Mouse (Mus musculus) lung, postnatal 4 days (tissue): ENCODE measurements around the gene Rbp3.

Source experiments
- DNase-seq, 2 experiments: peaks; one replicate each; pipeline ENCODE4 v3.0.0; 2021

Rbp3 gene

DNA sequence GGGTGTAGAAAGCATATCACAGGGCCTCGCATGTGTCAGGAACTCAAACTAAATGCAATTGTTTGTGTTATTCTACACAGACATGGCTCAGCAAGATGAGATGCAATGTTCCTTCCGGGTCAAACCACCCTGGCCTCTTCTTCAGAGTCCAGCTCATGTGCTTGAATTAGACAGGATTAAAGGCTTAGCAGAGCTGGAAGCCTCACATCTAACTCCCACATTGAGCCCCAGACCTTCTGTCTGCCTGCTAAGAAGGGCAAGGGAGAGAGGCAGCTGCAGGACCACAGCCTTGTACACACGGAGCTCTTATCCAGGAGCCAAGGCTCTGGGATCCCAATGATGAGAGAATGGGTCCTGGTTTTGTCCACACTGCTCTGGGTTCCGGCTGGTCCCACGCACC is at the start of gene Rbp3:
Gene Rbp3 (plus strand): TSS at position 243 of the 400 bp plus-strand sequence.
- no peak for DNase-seq

DNA sequence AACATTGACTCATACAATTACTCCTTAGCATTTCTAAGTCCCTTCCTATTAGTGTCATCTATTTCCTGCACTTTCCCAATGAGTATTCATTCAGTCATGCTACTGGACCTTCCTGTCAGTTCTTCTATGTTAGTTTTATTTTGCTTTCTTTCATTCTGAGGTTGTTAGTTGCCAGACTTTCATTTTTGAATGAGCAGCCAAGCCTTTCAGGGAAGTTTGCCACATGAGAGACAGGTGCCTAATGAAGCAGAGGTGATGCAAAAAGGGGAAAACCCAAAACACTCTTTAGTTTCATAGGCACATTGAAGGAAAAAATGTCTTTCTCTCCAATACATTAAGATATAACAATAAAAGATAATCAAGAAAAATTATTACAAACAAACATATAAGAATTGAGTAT is 49.0 kb upstream of the Rbp3 start:
- DNase-seq: no peak

DNA sequence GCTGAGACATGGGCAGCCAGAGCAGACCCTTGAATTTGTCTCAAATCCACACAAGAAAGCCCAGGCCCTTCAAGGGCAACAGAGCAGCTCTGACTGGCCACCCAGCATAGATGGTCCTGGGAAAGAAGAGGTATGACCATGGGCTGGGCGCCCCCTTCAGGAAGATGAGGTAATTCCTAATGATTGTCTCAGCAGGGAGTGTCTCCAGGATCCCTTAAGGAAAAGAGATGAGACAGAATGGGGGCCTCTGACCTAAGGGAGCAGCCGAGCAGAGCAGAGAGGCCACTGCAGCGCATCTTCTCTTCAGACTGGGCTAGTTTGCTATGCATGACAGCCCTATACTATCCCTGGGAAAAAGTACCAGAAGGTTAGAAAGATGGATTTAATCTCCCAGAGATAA is 40.1 kb upstream of the Rbp3 start:
- DNase-seq: peak; percentile 43 to 63

DNA sequence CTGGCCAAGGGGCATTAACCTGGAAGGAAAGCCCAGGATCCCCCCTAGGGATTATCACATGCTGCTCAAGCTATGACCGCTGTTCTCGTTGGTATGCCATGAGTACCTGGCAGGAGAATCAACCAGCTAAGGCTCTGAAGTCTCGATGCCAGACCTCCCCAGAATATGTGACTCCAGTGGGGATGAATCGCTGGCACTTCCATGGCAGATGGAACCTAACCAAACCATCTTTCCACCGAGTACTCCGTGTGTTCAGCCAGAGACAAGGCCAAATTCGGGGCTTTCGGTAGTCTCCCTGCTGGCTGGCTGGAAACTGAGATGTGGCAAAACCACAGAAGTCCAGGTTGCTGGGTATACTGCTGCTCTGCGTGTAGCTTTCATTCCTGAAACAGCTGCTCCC is 39.6 kb upstream of the Rbp3 start:
- DNase-seq: no peak

DNA sequence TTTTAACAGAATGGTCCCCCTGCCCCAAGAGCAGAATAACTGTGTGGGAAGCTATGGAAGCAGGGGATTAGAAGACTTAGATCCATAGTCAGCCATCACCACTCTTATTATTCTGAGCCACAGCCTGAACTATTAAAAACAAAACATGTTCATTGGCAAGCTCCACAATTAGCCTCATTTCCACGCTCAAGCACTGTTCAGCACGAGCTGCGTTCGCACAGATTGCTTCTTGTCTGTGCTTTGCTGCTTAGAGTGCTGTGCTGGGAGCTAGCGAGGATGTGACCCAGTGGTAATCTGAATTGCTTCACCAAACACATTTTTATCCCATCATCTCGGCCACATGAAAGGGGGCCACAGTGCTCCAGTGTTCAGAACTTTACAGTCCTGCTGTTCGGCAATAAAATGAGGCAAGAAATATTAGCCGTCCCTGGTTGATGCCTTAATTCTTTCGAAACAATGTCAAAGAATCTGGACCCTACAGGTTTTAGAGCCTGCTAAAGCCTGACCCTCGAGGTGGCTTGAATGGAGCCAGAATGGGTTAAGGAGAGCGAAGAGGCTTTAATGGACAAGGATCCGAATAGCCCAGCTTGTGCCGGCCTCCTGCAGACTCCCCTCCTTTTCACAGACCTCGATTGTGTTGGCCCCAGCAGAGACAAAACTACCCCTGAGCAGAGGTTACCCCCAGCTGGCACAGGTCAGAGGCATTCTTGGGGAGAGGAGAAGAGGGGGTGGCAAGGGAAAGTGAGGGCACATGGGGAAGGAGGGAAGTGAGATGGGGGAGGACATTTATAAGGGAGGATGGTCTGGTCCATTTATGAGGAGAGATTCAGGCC is 32.9 kb upstream of the Rbp3 start:
- no peak for DNase-seq

DNA sequence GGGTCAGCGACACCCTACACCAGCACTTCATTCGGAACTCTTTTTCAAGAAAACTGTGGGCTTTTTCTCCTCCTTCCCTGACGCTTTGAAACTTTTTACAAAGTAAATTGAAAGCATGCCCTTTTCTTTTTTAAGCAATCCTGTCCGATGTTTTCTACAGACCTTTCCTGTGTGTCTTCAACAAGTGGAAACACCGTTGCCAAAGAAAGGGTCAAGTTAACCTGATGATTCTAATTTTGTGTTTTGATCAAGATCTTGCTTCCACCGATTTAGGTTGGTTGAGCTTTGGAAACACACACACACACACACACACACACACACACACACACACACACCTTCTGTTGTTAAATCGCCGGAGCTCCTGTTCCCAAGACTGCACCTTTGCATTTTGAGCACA is 31.0 kb upstream of the Rbp3 start:
- no peak for DNase-seq

DNA sequence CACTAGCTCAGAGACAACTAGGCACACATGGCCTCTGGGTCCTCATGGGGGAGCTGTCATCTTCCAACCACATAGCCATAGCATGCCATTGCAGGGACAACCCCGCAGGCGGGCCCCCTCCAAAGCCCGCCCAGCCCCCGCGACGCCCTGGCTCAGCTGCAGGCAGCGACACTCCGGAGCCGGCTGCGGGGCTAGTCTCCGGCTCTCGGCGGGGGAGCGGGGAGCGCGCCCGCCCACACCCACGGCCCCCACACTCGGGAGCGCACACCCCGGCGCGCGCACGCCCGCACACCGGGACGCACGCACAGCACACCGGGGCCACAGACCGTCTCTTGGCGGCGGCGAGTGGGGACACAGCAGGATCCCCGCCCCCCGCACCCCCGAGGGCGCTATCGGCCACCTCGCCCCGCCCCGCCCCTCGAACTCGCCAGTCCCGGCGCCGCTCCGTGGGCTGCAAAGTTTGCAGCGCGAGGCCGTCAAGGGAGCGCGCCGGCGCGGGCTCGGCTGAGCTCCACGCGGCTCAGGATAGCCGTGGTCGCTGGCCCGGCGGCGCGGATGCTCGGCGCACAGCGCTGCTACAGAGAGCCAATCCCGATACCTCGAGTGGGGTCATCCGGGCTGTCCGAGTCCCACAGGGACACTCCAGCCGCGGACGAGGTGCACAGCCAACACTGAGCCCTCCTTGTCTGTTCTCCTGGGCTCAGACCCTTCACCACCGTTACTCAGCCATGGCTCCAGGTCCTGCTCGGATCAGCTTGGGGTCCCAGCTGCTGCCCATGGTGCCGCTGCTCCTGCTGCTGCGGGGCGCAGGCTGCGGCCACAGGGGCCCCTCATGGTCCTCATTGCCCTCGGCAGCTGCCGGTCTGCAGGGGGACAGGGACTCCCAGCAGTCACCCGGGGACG is 30.4 kb upstream of the Rbp3 start, which contains the start of gene Gdf10:
Gene Gdf10 (plus strand): TSS at position 420 of the 903 bp plus-strand sequence.
- DNase-seq: peak; percentile 46 to 74

DNA sequence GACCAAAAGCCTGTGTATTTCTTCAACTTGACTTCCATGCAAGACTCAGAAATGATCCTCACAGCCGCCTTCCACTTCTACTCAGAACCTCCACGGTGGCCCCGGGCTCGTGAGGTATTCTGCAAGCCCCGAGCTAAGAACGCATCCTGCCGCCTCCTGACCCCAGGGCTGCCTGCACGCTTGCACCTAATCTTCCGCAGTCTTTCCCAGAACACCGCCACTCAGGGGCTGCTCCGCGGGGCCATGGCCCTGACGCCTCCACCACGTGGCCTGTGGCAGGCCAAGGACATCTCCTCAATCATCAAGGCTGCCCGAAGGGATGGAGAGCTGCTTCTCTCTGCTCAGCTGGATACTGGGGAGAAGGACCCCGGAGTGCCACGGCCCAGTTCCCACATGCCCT is 21.9 kb upstream of the Rbp3 start:
- DNase-seq: no peak

DNA sequence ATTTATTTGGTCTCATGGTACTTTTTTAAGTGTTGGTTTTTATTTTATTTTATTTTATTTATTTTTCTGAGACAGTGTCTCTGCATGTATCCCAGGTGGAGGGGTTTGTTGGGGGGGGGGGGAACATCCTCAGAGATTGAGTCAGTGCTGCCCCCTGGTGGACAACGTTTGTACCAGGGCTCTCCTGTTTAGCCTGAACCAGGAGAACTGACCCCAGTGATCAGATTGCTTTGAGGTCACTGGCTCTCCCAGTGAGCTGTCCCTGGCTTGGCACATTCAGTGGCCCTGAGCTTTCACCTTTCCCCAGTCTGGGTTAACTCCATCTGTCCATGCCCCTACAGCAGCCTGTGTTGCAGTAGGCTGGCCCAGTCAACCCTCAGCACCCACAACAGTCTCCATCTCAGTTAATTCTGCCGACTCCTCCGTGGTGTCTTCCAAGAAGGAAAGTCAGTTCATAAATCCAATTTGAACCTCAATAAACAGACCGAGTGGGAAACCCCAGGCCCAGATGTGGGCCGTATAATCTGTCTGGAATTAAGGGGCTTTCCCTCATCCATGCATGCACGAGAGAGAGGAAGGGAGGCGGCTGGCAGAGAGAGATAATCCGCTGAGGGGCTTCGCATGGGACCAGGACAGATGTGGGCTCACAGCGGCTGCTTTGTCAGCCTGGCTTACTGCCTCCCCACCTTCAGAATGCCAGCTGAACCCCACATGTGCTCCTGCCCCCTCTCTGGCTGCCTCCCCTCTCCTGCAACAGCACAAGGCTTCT is 20.7 kb upstream of the Rbp3 start:
- peak; percentile 39 to 62 for DNase-seq

DNA sequence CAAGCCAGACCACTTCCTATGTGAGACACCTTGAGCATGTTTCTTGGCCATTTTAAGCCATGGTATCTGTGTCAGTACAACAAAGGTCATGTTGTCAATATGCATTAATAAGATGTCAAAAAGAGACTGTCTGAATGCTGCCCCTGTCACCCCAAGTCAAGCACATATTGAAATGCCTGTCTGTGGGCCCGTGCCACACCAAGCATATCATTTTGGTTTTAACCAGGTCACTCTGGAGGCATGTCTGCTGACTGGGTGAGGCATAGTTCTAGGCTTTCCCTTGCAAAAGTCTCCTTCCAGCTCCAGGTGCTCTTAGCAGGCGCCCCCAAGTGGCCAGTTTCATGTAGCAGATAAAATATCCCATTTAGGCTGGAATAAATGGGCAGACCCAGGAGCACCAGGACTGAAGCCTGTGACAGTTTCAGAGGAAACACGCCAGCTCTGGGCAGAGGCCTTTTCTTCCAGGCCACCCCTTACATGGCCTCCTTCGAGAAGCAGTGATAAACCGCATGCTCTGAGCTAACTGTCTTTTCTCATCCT is 20.0 kb upstream of the Rbp3 start:
- peak in 1 of 2 experiments; percentile 55 for DNase-seq

DNA sequence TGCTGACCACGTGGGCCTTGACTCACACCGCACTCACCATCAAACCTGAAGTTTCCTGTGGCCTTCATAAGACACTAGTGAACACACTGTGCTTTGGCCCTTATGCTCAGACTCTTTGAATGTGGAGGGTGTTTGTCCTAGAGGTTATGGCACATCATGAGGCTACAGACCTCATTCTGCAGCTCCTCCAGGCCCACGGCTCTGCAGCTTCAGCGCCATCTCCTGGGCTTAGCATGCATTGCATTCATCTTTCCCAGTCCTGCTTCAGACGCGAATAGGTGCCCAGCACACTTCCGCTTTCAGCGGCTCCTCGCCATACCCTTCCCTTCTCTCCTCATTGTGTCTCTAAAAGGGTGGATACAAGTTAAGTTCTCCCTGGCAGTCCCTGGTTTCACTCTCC is 14.7 kb upstream of the Rbp3 start:
- DNase-seq: peak; percentile 58 to 72

DNA sequence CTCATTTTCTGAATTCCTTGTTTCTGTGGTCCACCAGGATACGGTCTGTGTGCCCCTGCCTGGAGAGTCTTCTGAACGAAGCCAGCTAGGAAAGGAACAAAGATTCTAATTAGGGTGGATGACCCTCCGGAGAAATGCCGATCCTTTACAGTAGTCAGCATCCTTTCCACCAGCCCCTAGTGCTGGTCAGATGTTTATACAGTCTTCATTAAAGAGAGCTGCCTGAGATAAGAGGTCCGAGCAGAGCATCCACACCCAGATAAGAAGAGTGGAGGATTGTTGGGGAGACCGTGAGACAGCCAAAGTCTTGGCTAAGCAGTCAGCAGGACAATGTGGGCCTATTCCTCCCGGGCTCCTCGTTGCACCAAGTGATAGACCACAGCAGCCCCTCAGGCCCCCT is 13.1 kb upstream of the Rbp3 start, which contains the start of gene Gdf2:
Gene Gdf2 (plus strand): TSS at position 301 of the 400 bp plus-strand sequence.
- no peak for DNase-seq

DNA sequence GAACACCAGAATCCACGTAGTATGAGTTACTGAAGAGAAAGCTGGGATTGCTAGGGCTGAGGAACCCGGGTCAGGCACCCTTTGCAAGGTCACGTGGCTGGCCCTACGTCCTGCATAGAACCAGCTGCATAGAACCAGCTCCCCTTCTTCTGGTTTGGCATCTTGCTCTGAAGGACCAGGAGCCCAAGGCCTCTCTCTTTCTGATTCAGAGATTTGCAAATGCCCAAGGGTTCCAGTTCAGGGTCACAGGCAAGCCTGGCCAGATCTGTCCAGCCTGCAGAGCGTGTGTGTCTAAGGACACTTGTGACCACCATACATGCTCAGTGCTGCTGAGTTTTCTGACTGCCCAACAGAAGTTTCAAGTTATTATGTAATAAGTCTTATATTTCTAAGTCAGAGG is 11.6 kb upstream of the Rbp3 start:
- DNase-seq: no peak

DNA sequence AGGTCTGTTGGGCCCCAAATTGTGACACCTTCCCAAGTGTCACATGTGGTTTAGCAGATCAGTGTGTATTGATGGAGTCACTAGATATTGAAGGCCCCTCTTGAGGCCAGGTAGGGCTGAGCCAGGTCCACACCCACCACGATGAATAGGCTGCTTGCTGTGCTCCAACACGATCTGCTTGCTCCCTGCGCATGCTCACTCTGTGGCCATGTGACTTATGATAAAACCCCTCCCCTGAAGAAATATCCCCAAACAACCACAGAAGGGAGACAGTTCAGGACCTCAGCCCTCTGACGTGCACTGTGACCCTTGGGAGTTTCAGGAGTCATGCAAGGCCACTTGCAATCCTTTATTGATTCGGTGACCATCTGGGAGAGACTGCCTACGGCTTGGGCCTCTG is 7.7 kb upstream of the Rbp3 start:
- DNase-seq: no peak

DNA sequence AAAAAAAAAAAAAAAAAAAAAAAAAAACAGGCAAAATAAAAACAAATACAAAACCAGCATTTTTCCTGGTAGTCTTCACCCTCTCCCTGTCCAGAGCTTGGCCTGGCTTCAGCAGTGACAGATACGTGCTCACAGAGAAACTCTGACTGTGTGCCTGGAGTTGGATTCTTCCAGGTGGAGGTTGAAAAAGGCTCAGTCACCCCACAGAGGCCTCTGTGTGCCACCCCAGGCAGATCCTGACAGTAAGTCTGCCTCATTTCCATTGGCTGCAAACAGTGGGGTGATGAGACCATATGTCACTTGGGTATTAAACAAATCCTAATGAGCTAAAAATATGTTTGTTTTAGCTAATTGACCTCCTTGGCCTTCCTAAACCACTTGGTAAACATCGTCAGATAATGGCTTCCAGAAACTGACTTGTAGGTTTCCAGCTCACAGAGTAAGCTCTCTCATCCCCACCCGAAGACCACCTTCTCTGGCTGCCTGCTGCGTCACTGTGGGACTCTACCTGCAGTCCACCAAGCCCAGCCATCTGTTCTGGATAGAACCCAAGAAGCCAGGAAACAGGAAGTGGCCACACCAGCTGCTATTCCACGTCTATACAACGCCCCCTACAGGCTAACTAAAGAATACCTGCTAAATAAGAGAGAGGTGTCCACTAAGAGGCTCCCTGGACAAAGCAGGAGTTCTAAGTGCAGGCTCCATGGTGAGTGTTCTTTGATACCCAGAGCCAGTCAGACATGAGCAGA is 1.4 kb upstream of the Rbp3 start:
- no peak for DNase-seq

DNA sequence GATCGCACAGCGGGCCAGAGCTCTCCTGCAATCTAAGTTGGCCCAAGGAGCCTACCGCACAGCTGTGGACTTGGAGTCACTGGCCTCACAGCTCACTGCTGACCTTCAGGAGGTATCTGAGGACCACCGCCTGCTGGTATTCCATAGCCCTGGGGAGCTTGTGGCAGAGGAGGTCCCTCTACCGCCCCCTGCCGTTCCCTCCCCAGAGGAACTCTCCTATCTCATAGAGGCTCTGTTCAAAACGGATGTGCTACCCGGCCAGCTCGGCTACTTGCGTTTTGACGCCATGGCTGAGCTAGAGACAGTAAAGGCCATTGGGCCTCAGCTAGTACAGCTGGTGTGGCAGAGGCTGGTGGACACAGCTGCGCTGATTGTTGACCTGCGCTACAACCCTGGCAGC is 2.3 kb downstream of the Rbp3 start:
- DNase-seq: no peak

DNA sequence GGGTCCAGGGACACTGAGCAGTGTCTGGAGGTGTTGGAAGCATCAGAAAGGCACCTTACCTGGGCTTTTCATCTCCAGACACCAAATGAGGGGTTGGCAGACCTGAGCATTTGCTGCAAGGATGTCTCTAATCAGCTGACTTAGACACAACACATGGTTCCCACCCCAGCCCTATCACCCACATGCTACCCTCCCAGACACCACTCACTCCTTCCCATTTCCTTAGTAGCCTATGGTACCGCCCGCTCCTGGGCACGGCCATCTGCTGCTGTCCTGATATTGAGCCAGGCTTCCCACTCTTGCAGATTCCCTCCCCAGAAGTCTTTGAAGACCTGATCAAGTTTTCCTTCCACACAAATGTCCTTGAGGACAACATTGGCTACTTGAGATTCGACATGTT is 4.4 kb downstream of the Rbp3 start:
- DNase-seq: no peak

DNA sequence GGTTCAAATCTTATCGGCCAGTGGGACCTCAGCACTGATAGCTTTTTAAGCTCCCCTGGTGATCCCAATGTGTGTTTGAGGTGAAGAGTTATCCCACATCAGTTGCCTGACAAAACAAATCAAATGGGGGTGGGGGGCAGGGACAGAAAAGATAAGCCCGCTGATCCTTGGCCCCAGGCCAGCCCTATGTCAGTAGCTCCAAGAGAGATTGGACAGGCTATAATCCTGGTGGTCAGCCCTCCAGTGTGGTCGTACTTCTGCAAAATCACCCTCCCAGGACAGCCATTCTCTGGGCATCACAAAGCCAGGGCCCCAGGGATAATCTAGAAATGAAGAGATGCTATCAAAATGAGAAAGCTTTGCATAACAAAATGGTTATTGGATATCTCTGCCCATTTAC is 5.0 kb downstream of the Rbp3 start:
- DNase-seq: no peak

DNA sequence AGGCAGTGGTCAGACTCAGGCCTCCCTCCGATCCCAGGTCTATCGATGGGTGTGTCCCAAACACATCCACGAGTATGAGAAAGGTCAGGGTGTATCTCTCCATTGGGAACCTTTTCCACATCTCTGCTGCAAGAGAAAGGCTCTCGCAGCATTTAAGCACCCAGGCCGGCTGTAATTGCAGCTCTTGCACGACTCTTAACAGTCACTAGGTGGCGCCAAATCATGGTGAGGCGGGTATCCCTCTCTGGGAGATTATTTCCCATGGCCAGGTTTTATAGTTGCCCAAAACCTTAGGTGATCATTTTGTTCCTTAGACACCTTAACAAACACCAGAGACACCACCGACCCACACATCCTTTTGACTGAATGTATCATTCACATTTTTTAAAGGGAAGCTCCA is 5.5 kb downstream of the Rbp3 start:
- peak in 1 of 2 experiments; percentile 35 for DNase-seq

DNA sequence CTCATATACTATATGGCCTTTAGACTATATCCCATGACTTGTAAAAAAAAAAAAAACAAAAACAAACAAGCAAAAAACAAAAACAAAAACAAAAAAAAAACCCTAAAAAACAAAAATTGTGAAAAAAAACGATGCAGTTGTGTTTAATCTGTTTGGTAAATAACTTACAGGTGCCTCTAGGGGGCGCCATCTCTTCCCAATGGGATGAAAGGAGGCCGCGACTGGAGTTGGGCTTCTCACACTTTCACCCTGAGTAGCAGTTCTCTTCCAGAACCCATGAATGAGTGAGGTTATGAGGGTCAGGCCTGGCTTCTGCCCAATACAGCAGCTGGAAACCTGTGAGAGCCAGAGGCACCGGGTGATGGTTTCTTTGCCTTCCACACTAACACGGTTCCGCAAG is 11.9 kb downstream of the Rbp3 start:
- no peak for DNase-seq

DNA sequence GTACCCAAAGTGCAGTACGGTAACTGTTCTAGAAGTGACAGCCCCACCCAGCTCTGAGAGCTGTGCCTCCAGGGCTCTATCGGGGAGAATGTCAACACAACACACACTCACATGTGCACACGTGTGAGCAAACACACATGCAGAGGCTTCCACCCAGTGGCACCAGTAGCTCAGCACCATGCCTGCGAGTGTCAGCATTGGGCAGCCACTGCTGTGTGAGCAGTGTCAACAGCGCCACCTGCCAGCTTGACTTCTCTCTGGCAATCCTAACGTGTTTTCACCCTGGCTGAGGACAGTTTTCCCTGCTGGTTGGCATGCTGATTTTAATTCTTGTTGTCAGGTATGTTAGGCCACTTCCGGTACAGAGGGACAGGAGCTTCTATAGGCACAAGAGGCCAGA is 18.9 kb downstream of the Rbp3 start:
- no peak for DNase-seq

DNA sequence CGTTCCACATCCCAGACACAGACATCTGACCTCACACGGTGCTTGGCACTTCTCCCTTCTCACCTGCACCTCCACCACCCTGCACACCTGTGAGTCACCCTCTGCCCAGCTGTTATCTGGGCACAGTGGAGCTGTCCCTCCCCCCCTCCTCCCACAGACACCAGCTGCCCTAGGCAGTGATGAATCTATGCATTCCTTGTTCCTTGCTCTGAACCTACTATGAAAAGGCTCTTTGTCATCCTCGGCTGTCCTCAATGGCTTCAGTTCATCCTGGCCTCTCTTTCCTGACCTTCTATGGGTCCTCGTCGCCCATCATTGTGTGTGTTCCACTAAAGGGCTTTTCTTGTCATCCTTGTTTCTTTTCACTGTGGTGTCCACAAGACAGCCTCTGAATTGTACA is 20.9 kb downstream of the Rbp3 start:
- DNase-seq: no peak
